In genomic region chr5:137656977-137657376, GRCm38 (mm10) we compare ENCODE assay signal across 7 mouse cellular contexts. TPM values are rescaled to one million over a fixed set of nuclear protein-coding genes. Genes with fewer than 3 reads are reported as not detected.
DNase-seq lines count a peak whose midpoint lies in the region; ATAC-seq and TF ChIP-seq lines count a peak whose summit lies in the region.

No protein-coding gene starts in this region.

- peak; percentile 63 to 84 (median 83) for TF ChIP-seq CTCF in MEL (IDR thresholded peaks at IDR 0.05 in 2 of 3, conservative IDR thresholded peaks at IDR 0.05 in 1 of 3; ENCODE audit: control insufficient read depth in 1 of 3, insufficient read depth in 1 of 3, low read depth in 2 of 3, low read length in 3 of 3, poor library complexity in 1 of 3, severe bottlenecking in 1 of 3)
- peak; percentile 85 for TF ChIP-seq CTCF in brain, embryonic 14.5 days (IDR thresholded peaks at IDR 0.05; ENCODE audit: borderline replicate concordance, extremely low read depth, insufficient read depth, insufficient read length)
- peak; percentile 87 for TF ChIP-seq CTCF in lung, adult 2 months (IDR thresholded peaks at IDR 0.05; ENCODE audit: insufficient read depth, low read length)

- H3K27me3 ChIP-seq in MEL (ENCODE audit: control insufficient read depth in 1 of 2, insufficient read depth in 2 of 2, low read length in 2 of 2), result no peaks in the 10 kb centered on the region
- H3K27me3 ChIP-seq in forebrain, embryonic 11.5 days (ENCODE audit: control insufficient read depth, insufficient read depth, low read length), result no peaks in the 10 kb centered on the region

- TF ChIP-seq RAD21 in MEL (IDR thresholded peaks at IDR 0.05; ENCODE audit: low read depth, low read length), result peak; percentile 81

- H3K4me1 ChIP-seq in MEL (ENCODE audit: control insufficient read depth in 1 of 2, insufficient read depth in 2 of 2, low read length in 2 of 2), result no peaks in the 10 kb centered on the region
- H3K4me1 ChIP-seq in forebrain, embryonic 11.5 days (replicated peaks; ENCODE audit: control insufficient read depth, insufficient read depth, low read length), result no peaks in the 10 kb centered on the region
- H3K4me1 ChIP-seq in lung, adult 2 months (ENCODE audit: control insufficient read depth, insufficient read depth, low read length), result peaks cover 5% of the 10 kb centered on the region; the same call in 1 of the 2 replicates

- H3K36me3 ChIP-seq in MEL (ENCODE audit: control insufficient read depth in 1 of 2, insufficient read depth in 2 of 2, low read length in 2 of 2), result peaks cover 0 to 14% of the 10 kb centered on the region in 2 experiments; a peak in 2 of 4 replicates
- peaks cover 10% of the 10 kb centered on the region; the same call in 1 of the 2 replicates for H3K36me3 ChIP-seq in forebrain, embryonic 11.5 days (ENCODE audit: control insufficient read depth, insufficient read depth, low read length)

- ATAC-seq in forebrain, embryonic 11.5 days (replicated peaks; ENCODE audit: low FRiP score), result peak; percentile 51; the same call in 1 of the 2 replicates

- TF ChIP-seq POLR2A in MEL (IDR thresholded peaks at IDR 0.05; ENCODE audit: control insufficient read depth in 1 of 2, insufficient read depth in 1 of 2, low read depth in 1 of 2, low read length in 2 of 2, poor library complexity in 1 of 2), result no peak
- no peak for TF ChIP-seq POLR2A in brain, embryonic 14.5 days (IDR thresholded peaks at IDR 0.05; ENCODE audit: borderline replicate concordance, extremely low read depth, insufficient read depth, insufficient read length, poor library complexity, severe bottlenecking)
- TF ChIP-seq POLR2A in lung, adult 2 months (IDR thresholded peaks at IDR 0.05; ENCODE audit: borderline replicate concordance, extremely low read depth, low read depth, low read length), result no peak

- DNase-seq in MEL (ENCODE audit: low read depth, low spot score), result peak; percentile 70
- DNase-seq in brain, embryonic 14.5 days (ENCODE audit: low read depth), result peak; percentile 90
- peak; percentile 78 for DNase-seq in forebrain, embryonic 11.5 days (ENCODE audit: low spot score)
- DNase-seq in heart, postnatal 4 days, result peak; percentile 85
- peak; percentile 72 to 81 for DNase-seq in layer of hippocampus, adult 8-10 months (ENCODE audit: low spot score in 2 of 2)
- peak; percentile 60 for DNase-seq in lung, adult 2 months
- peak; percentile 63 for DNase-seq in ovary, postnatal 14 days (ENCODE audit: low spot score)

- no peak for TF ChIP-seq EP300 in MEL (IDR thresholded peaks at IDR 0.05; ENCODE audit: low read depth in 1 of 2, low read length in 2 of 2)

- no peak overlapping the region for H3K9ac ChIP-seq in MEL (ENCODE audit: control insufficient read depth, low read depth, low read length, poor library complexity, severe bottlenecking)
- no peak overlapping the region for H3K9ac ChIP-seq in forebrain, embryonic 11.5 days (ENCODE audit: low read length)

- 37% methylated on average over 6 of the region's 6 CpGs for WGBS in forebrain, embryonic 11.5 days
- WGBS in lung, adult 2 months, result 17% methylated on average over 6 of the region's 6 CpGs

- H3K27ac ChIP-seq in MEL (ENCODE audit: control insufficient read depth, low read depth, low read length), result no peak overlapping the region
- no peak overlapping the region; the same call in 1 of the 2 replicates for H3K27ac ChIP-seq in forebrain, embryonic 11.5 days (ENCODE audit: low read depth, low read length)

- H3K4me3 ChIP-seq in MEL (ENCODE audit: control insufficient read depth in 1 of 2, insufficient read depth in 1 of 2, low read depth in 2 of 2, low read length in 2 of 2), result no peak overlapping the region
- H3K4me3 ChIP-seq in forebrain, embryonic 11.5 days (ENCODE audit: low read depth, low read length), result no peak overlapping the region
- H3K4me3 ChIP-seq in lung, adult 2 months (replicated peaks; ENCODE audit: extremely low read depth, low read depth, low read length), result no peak overlapping the region

- H3K9me3 ChIP-seq in MEL (replicated peaks; ENCODE audit: insufficient read depth, low read length), result no peaks in the 10 kb centered on the region
- no peaks in the 10 kb centered on the region for H3K9me3 ChIP-seq in forebrain, embryonic 11.5 days (ENCODE audit: control insufficient read depth, low read length)

- no peak overlapping the region for H3K4me2 ChIP-seq in forebrain, embryonic 11.5 days (ENCODE audit: low read depth, low read length, severe bottlenecking)

- no peaks in the 10 kb centered on the region for H3K79me2 ChIP-seq in MEL (ENCODE audit: control insufficient read depth, insufficient read depth, low read length, poor library complexity)

TF ChIP-seq in MEL, 35 proteins besides CTCF, POLR2A, EP300 and RAD21:
- TF ChIP-seq TAL1 (IDR thresholded peaks at IDR 0.05; ENCODE audit: low read length) (no peak), ELF1 (IDR thresholded peaks at IDR 0.05; ENCODE audit: low read depth, low read length) (0 out of 2 replicates have a peak, but pooled peaks have one; percentile 48), POLR2AphosphoS2 (IDR thresholded peaks at IDR 0.05; ENCODE audit: low read length) (no peak), ZC3H11A (IDR thresholded peaks at IDR 0.05; ENCODE audit: low read depth, low read length) (peak; percentile 74), SMC3 (IDR thresholded peaks at IDR 0.05; ENCODE audit: low read depth, low read length) (peak; percentile 82), ZKSCAN1 (IDR thresholded peaks at IDR 0.05; ENCODE audit: low read depth, low read length) (no peak), MAZ (IDR thresholded peaks at IDR 0.05; ENCODE audit: low read depth, low read length) (no peak), ZNF384 (IDR thresholded peaks at IDR 0.05; ENCODE audit: low read depth, low read length) (peak; percentile 80)

RNA-seq across cellular contexts. Expression of gene Irs3, which starts 11.5 kb away (rescaled TPM):
- total RNA-seq in MEL (2012; rRNA removed), result 0.10 TPM in 1 of 2 replicates, not detected in the other
- polyA plus RNA-seq in MEL (2012; ENCODE audit: insufficient read depth in 1 of 2, insufficient read length in 2 of 2, low read depth in 1 of 2, low replicate concordance in 2 of 2, missing spikeins in 1 of 2), result not detected
- 0.06 TPM in 1 of 2 replicates, not detected in the other for polyA plus RNA-seq in brain, embryonic 14.5 days (2012; rRNA removed)
- polyA plus RNA-seq in forebrain, embryonic 11.5 days (2014; fragmentation: Nextera tagmentation; extraction: Ambion mirVana), result 0.25 TPM in 1 of 2 replicates, not detected in the other
- not detected for total RNA-seq in heart, postnatal 4 days (2021)
- under 1 TPM; 0.12 to 0.49 (median 0.28) TPM for total RNA-seq in layer of hippocampus, adult 8-10 months (2022)
- polyA plus RNA-seq in lung, adult 2 months (2012; rRNA removed), result 3.6 and 4.4 TPM in 2 replicates

RNA-seq across cellular contexts. Expression of gene Sap25, which starts 15.8 kb away (rescaled TPM):
- total RNA-seq in MEL (2012; rRNA removed), result 1.9 and 3.0 TPM in 2 replicates
- 10 to 100 TPM in 1 of 2 experiments, not detected in 1; 22.7 TPM for polyA plus RNA-seq in MEL (2012; ENCODE audit: insufficient read depth in 1 of 2, insufficient read length in 2 of 2, low read depth in 1 of 2, low replicate concordance in 2 of 2, missing spikeins in 1 of 2)
- 31.0 and 37.8 TPM in 2 replicates for polyA plus RNA-seq in brain, embryonic 14.5 days (2012; rRNA removed)
- polyA plus RNA-seq in forebrain, embryonic 11.5 days (2014; fragmentation: Nextera tagmentation; extraction: Ambion mirVana), result 9.3 and 10.7 TPM in 2 replicates
- 1 to 10 TPM; 1.8 to 2.2 TPM for total RNA-seq in heart, postnatal 4 days (2021)
- 10 to 100 TPM in 3 of 4 experiments, 1 to 10 TPM in 1; 8.0 to 14.2 (median 10.6) TPM for total RNA-seq in layer of hippocampus, adult 8-10 months (2022)
- 150 and 162 TPM in 2 replicates for polyA plus RNA-seq in lung, adult 2 months (2012; rRNA removed)

RNA-seq across cellular contexts. Expression of gene Agfg2, which starts 27.5 kb away (rescaled TPM):
- 18.7 and 30.0 TPM in 2 replicates for total RNA-seq in MEL (2012; rRNA removed)
- polyA plus RNA-seq in MEL (2012; ENCODE audit: insufficient read depth in 1 of 2, insufficient read length in 2 of 2, low read depth in 1 of 2, low replicate concordance in 2 of 2, missing spikeins in 1 of 2), result 10 to 100 TPM in 1 of 2 experiments, not detected in 1; 38.9 TPM
- polyA plus RNA-seq in brain, embryonic 14.5 days (2012; rRNA removed), result 17.8 and 23.8 TPM in 2 replicates
- polyA plus RNA-seq in forebrain, embryonic 11.5 days (2014; fragmentation: Nextera tagmentation; extraction: Ambion mirVana), result 23.5 and 26.0 TPM in 2 replicates
- total RNA-seq in heart, postnatal 4 days (2021), result 10 to 100 TPM; 21.7 to 23.1 TPM
- total RNA-seq in layer of hippocampus, adult 8-10 months (2022), result 10 to 100 TPM; 66.1 to 66.6 (median 66.5) TPM
- polyA plus RNA-seq in lung, adult 2 months (2012; rRNA removed), result 22.4 and 24.3 TPM in 2 replicates

RNA-seq across cellular contexts. Expression of gene Gm20605, which starts 28.0 kb away (rescaled TPM):
- total RNA-seq in MEL (2012; rRNA removed), result 2.4 and 2.5 TPM in 2 replicates
- 10 to 100 TPM in 1 of 2 experiments, not detected in 1; 12.7 TPM for polyA plus RNA-seq in MEL (2012; ENCODE audit: insufficient read depth in 1 of 2, insufficient read length in 2 of 2, low read depth in 1 of 2, low replicate concordance in 2 of 2, missing spikeins in 1 of 2)
- polyA plus RNA-seq in brain, embryonic 14.5 days (2012; rRNA removed), result 14.8 and 14.9 TPM in 2 replicates
- 9.9 and 15.3 TPM in 2 replicates for polyA plus RNA-seq in forebrain, embryonic 11.5 days (2014; fragmentation: Nextera tagmentation; extraction: Ambion mirVana)
- total RNA-seq in heart, postnatal 4 days (2021), result 1 to 10 TPM; 4.8 to 6.6 TPM
- total RNA-seq in layer of hippocampus, adult 8-10 months (2022), result 10 to 100 TPM; 14.7 to 24.8 (median 19.2) TPM
- 63.8 and 65.2 TPM in 2 replicates for polyA plus RNA-seq in lung, adult 2 months (2012; rRNA removed)

RNA-seq across cellular contexts. Expression of gene Lrch4, which starts 28.1 kb away (rescaled TPM):
- total RNA-seq in MEL (2012; rRNA removed), result 9.1 and 9.7 TPM in 2 replicates
- polyA plus RNA-seq in MEL (2012; ENCODE audit: insufficient read depth in 1 of 2, insufficient read length in 2 of 2, low read depth in 1 of 2, low replicate concordance in 2 of 2, missing spikeins in 1 of 2), result 100 to 1,000 TPM in 1 of 2 experiments, 10 to 100 TPM in 1; 47.0 to 239 TPM
- 16.9 and 18.8 TPM in 2 replicates for polyA plus RNA-seq in brain, embryonic 14.5 days (2012; rRNA removed)
- 29.8 and 38.0 TPM in 2 replicates for polyA plus RNA-seq in forebrain, embryonic 11.5 days (2014; fragmentation: Nextera tagmentation; extraction: Ambion mirVana)
- total RNA-seq in heart, postnatal 4 days (2021), result 10 to 100 TPM; 19.2 to 21.6 TPM
- total RNA-seq in layer of hippocampus, adult 8-10 months (2022), result 10 to 100 TPM; 18.8 to 26.8 (median 22.5) TPM
- polyA plus RNA-seq in lung, adult 2 months (2012; rRNA removed), result 79.4 and 105 TPM in 2 replicates
